Mouse (Mus musculus) G1E (cell line): ENCODE measurements around the gene Nme7.

Source experiments
- CTCF ChIP-seq: IDR thresholded peaks from 2 replicates; pipeline ENCODE4 v1.5.1; 2012; ENCODE audit warnings: low read depth, low read length, inconsistent platforms, mixed read lengths
- GATA1 ChIP-seq: IDR thresholded peaks from 2 replicates; pipeline ENCODE4 v1.6.1; 2012; ENCODE audit warnings: borderline replicate concordance, low read length, inconsistent platforms, mixed read lengths
- POLR2AphosphoS5 ChIP-seq: IDR thresholded peaks from 2 replicates; pipeline ENCODE4 v1.6.1; 2012; ENCODE audit warnings: low read depth, low read length, inconsistent platforms; ENCODE audit not compliant: insufficient replicate concordance
- TAL1 ChIP-seq: conservative IDR thresholded peaks from 2 replicates; pipeline ENCODE4 v1.6.1; 2012; ENCODE audit warnings: low read depth, low read length, inconsistent platforms, mixed read lengths

GRCm38 (mm10) chr1:164426227-164426626 is 122.3 kb downstream of the Nme7 start:
- TF ChIP-seq CTCF (no peak), TAL1 (no peak), POLR2AphosphoS5 (no peak), GATA1 (no peak)
